Mouse (Mus musculus): Measurements from ENCODE around the gene Zfand3. TPM values are rescaled to one million over a fixed set of nuclear protein-coding genes. Genes with fewer than 3 reads are reported as not detected.

Gene Zfand3
- total and polyA plus RNA-seq, 3 experiments: 23.2 to 44.0 (median 23.5) TPM

DNA sequence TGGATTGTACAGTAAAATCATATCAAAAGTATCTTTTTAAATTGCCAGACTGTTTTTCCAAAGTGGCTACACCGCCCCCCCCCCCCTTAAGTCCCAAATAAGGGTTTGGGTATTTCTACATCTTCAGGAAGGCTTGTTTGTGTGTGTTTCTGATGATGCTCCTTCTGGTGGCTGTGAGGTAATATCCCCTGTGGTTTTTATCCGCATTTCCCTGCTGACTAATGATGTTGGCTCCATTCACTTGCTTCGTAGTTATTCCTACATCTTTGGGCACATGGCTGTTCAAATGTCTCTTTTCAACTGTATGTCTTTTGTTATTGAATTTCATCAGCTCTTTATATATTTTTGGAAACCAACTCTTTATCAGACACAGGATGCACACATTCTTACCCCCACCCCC, 14.4 kb upstream of the Zfand3 start:
- Histone ChIP-seq H3K4me2 (ENCODE audit: insufficient read depth, low read depth, poor library complexity, severe bottlenecking) (no peak overlapping the region), H3K27ac (ENCODE audit: insufficient read depth, low read depth) (no peak overlapping the region), H3K4me3 (replicated peaks in 1 of 3; ENCODE audit: low read depth in 2 of 3, low read length in 2 of 3, poor library complexity in 1 of 3) (no peak overlapping the region), H3K9ac (ENCODE audit: insufficient read depth, low read depth) (no peak overlapping the region), H3K36me3 (replicated peaks in 1 of 2; ENCODE audit: control insufficient read depth in 1 of 2, insufficient read depth in 1 of 2, low read length in 1 of 2) (no peaks in the 10 kb centered on the region), H3K9me3 (replicated peaks; ENCODE audit: low read length) (no peaks in the 10 kb centered on the region), H3K27me3 (replicated peaks) (no peaks in the 10 kb centered on the region), H3K79me2 (replicated peaks; ENCODE audit: control insufficient read depth, extremely low read depth, insufficient read depth, poor library complexity, severe bottlenecking) (no peaks in the 10 kb centered on the region), H3K4me1 (ENCODE audit: control insufficient read depth in 1 of 2, insufficient read depth in 2 of 2) (peaks cover 2 to 27% of the 10 kb centered on the region in 2 experiments; a peak in 3 of 4 replicates)
- no peak for DNase-seq (ENCODE audit: extremely low read depth)
- dilution Hi-C loops (cut with MboI; ENCODE audit: extremely low pct_ligation_motif_present, extremely low pct_unique_long_range_greater_than_20kb, low sequenced_read_pairs): no loop called here
- in situ Hi-C loops (cut with MboI; ENCODE audit: low pct_ligation_motif_present, low pct_unique_long_range_greater_than_20kb, low sequenced_read_pairs): no loop called here
- TF ChIP-seq TBP (conservative IDR thresholded peaks at IDR 0.05; ENCODE audit: low read depth, low read length) (no peak), USF2 (conservative IDR thresholded peaks at IDR 0.05; ENCODE audit: low read depth, low read length) (no peak), ZKSCAN1 (IDR thresholded peaks at IDR 0.05; ENCODE audit: borderline replicate concordance, low read depth, low read length) (no peak), JUN (IDR thresholded peaks at IDR 0.05; ENCODE audit: insufficient read depth, low read depth, low read length) (no peak), MXI1 (IDR thresholded peaks at IDR 0.05; ENCODE audit: low read depth, low read length) (no peak), POLR2A (IDR thresholded peaks at IDR 0.05; ENCODE audit: low read depth, low read length) (no peak), ZNF384 (IDR thresholded peaks at IDR 0.05; ENCODE audit: low read depth, low read length) (no peak), UBTF (IDR thresholded peaks at IDR 0.05; ENCODE audit: low read depth, low read length) (no peak), IRF4 (IDR thresholded peaks at IDR 0.05; ENCODE audit: low read depth, low read length) (no peak), EP300 (IDR thresholded peaks at IDR 0.05; ENCODE audit: low read length) (no peak), SMC3 (IDR thresholded peaks at IDR 0.05; ENCODE audit: low read depth, low read length) (no peak), SIN3A (IDR thresholded peaks at IDR 0.05; ENCODE audit: low read length) (no peak), MEF2A (IDR thresholded peaks at IDR 0.05; ENCODE audit: borderline replicate concordance, low read depth, low read length) (no peak)

DNA sequence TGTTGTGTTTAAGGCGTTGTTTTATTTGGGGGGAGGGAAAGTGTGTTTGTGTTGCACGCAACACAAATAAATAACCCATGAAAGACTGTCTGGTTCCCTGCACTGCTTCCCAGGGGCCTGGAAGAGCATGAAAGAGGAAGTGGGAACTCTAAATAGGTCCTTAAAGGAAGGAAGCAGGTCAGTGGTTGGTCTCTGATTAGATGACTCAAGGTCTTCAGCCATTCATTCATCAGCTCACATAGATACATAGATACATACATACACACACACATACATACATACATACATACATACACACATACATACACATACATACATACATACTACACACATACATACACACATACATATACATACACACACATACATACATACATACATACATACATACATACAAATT, 13.7 kb upstream of the Zfand3 start:
- H3K79me2 ChIP-seq (replicated peaks; ENCODE audit: control insufficient read depth, extremely low read depth, insufficient read depth, poor library complexity, severe bottlenecking): no peaks in the 10 kb centered on the region
- DNase-seq (ENCODE audit: extremely low read depth): no peak
- no peaks in the 10 kb centered on the region for H3K27me3 ChIP-seq (replicated peaks)
- H3K27ac ChIP-seq (ENCODE audit: insufficient read depth, low read depth): no peak overlapping the region
- no peak for TF ChIP-seq USF1 (IDR thresholded peaks at IDR 0.05; ENCODE audit: low read depth, low read length)
- no peak for TF ChIP-seq BHLHE40 (IDR thresholded peaks at IDR 0.05; ENCODE audit: low read depth, low read length)
- TF ChIP-seq MAFK (IDR thresholded peaks at IDR 0.05; ENCODE audit: insufficient replicate concordance, low read length): no peak
- TF ChIP-seq ZMIZ1 (IDR thresholded peaks at IDR 0.05; ENCODE audit: low read depth, low read length): no peak
- no peak for TF ChIP-seq CTCF (conservative IDR thresholded peaks at IDR 0.05 in 1 of 2, IDR thresholded peaks at IDR 0.05 in 1 of 2; ENCODE audit: low read depth in 2 of 2, low read length in 2 of 2)
- TF ChIP-seq MXI1 (IDR thresholded peaks at IDR 0.05; ENCODE audit: low read depth, low read length): no peak
- TF ChIP-seq HCFC1 (IDR thresholded peaks at IDR 0.05; ENCODE audit: low read depth, low read length): no peak
- TF ChIP-seq NELFE (IDR thresholded peaks at IDR 0.05; ENCODE audit: low read depth, low read length): no peak
- no peak for TF ChIP-seq RCOR1 (conservative IDR thresholded peaks at IDR 0.05; ENCODE audit: low read depth, low read length)
- no peak for TF ChIP-seq MAZ (IDR thresholded peaks at IDR 0.05; ENCODE audit: low read depth, low read length)
- no peak for TF ChIP-seq ZKSCAN1 (IDR thresholded peaks at IDR 0.05; ENCODE audit: borderline replicate concordance, low read depth, low read length)
- no peak for TF ChIP-seq MAX (IDR thresholded peaks at IDR 0.05; ENCODE audit: low read length)
- no peak for TF ChIP-seq TCF12 (IDR thresholded peaks at IDR 0.05; ENCODE audit: low read depth, low read length)
- H3K4me2 ChIP-seq (ENCODE audit: insufficient read depth, low read depth, poor library complexity, severe bottlenecking): no peak overlapping the region
- peaks cover 2 to 27% of the 10 kb centered on the region in 2 experiments; a peak in 3 of 4 replicates for H3K4me1 ChIP-seq (ENCODE audit: control insufficient read depth in 1 of 2, insufficient read depth in 2 of 2)
- no peak overlapping the region for H3K4me3 ChIP-seq (replicated peaks in 1 of 3; ENCODE audit: low read depth in 2 of 3, low read length in 2 of 3, poor library complexity in 1 of 3)
- dilution Hi-C loops (cut with MboI; ENCODE audit: extremely low pct_ligation_motif_present, extremely low pct_unique_long_range_greater_than_20kb, low sequenced_read_pairs): no loop called here
- no peak overlapping the region for H3K9ac ChIP-seq (ENCODE audit: insufficient read depth, low read depth)
- H3K9me3 ChIP-seq (replicated peaks; ENCODE audit: low read length): no peaks in the 10 kb centered on the region
- no peaks in the 10 kb centered on the region for H3K36me3 ChIP-seq (replicated peaks in 1 of 2; ENCODE audit: control insufficient read depth in 1 of 2, insufficient read depth in 1 of 2, low read length in 1 of 2)
- in situ Hi-C loops (cut with MboI; ENCODE audit: low pct_ligation_motif_present, low pct_unique_long_range_greater_than_20kb, low sequenced_read_pairs): no loop called here
